Mouse (Mus musculus) CH12.LX (cell line): ENCODE results near the gene A930004D18Rik. TPM values are rescaled to one million over a fixed set of nuclear protein-coding genes. Genes with fewer than 3 reads are reported as not detected.
A peak's percentile ranks its signal among the peaks of the same experiment; 100 is the strongest.

Experiments
- DNase-seq: peaks from one replicate; pipeline ENCODE4 v3.0.0-alpha.2; 2013; ENCODE audit errors: extremely low read depth
- H3K27ac ChIP-seq: 2 replicates; pipeline ENCODE4 v1.5.1; 2012; ENCODE audit warnings: low read depth, mild to moderate bottlenecking, control low read depth, moderate library complexity; ENCODE audit not compliant: insufficient read depth
- H3K27me3 ChIP-seq: replicated peaks from 2 replicates; pipeline ENCODE3; 2012; ENCODE audit warnings: inconsistent platforms
- H3K36me3 ChIP-seq, 2 experiments: replicated peaks in 1 of 2; 2 replicates each; pipeline versions ENCODE3 to v1.6.1; 2012; ENCODE audit warnings: inconsistent platforms in 1 of 2, low read length in 1 of 2, mild to moderate bottlenecking in 1 of 2, mixed read lengths in 1 of 2, moderate library complexity in 1 of 2; ENCODE audit not compliant: control insufficient read depth in 1 of 2, insufficient read depth in 1 of 2
- H3K4me1 ChIP-seq, 2 experiments: 2 replicates each; pipeline ENCODE4 v1.6.1; 2012; ENCODE audit warnings: inconsistent platforms in 1 of 2, moderate library complexity in 1 of 2; ENCODE audit not compliant: insufficient read depth in 2 of 2, control insufficient read depth in 1 of 2
- H3K4me2 ChIP-seq: 2 replicates; pipeline ENCODE4 v1.6.1; 2012; ENCODE audit warnings: low read depth, mild to moderate bottlenecking, control low read depth; ENCODE audit not compliant: poor library complexity, insufficient read depth, severe bottlenecking
- H3K4me3 ChIP-seq, 3 experiments: fragments of 150-350 bp in 1 of 3; sonication (generic) in 1 of 3; replicated peaks in 1 of 3; 2 replicates each; pipeline versions ENCODE3 to v1.5.1; 2011 to 2012; ENCODE audit warnings: low read depth in 2 of 3, low read length in 2 of 3, mild to moderate bottlenecking in 2 of 3, moderate library complexity in 2 of 3, control low read depth in 1 of 3, improper control_type of control experiment in 1 of 3, inconsistent platforms in 1 of 3, mixed read lengths in 1 of 3; ENCODE audit not compliant: poor library complexity in 1 of 3
- H3K79me2 ChIP-seq: replicated peaks from 2 replicates; pipeline ENCODE4 v1.6.1; 2012; ENCODE audit warnings: mild to moderate bottlenecking, moderate library complexity; ENCODE audit not compliant: control insufficient read depth, poor library complexity, insufficient read depth, severe bottlenecking; ENCODE audit errors: extremely low read depth
- H3K9ac ChIP-seq: 2 replicates; pipeline ENCODE4 v1.6.1; 2012; ENCODE audit warnings: low read depth, mild to moderate bottlenecking, control low read depth, moderate library complexity; ENCODE audit not compliant: insufficient read depth
- H3K9me3 ChIP-seq: replicated peaks from 2 replicates; pipeline ENCODE3; 2012; ENCODE audit warnings: low read length, inconsistent platforms, mixed read lengths
- BHLHE40 ChIP-seq: IDR thresholded peaks from 2 replicates; pipeline ENCODE4 v1.6.1; 2011; ENCODE audit warnings: mild to moderate bottlenecking, low read depth, low read length, improper control_type of control experiment
- CHD1 ChIP-seq: IDR thresholded peaks from 2 replicates; pipeline ENCODE4 v1.6.1; 2012; ENCODE audit warnings: low read depth, low read length, improper control_type of control experiment, inconsistent platforms
- CHD2 ChIP-seq: IDR thresholded peaks from 2 replicates; pipeline ENCODE4 v1.6.1; 2011; ENCODE audit warnings: low read length, improper control_type of control experiment
- CTCF ChIP-seq, 2 experiments: IDR thresholded peaks in 1 of 2; conservative IDR thresholded peaks in 1 of 2; 2 replicates each; pipeline ENCODE4 v1.5.1; 2011 to 2012; ENCODE audit warnings: low read depth in 2 of 2, low read length in 2 of 2, improper control_type of control experiment in 1 of 2, inconsistent platforms in 1 of 2, mild to moderate bottlenecking in 1 of 2, moderate library complexity in 1 of 2
- E2F4 ChIP-seq: IDR thresholded peaks from 2 replicates; pipeline ENCODE4 v1.6.1; 2011; ENCODE audit warnings: low read depth, low read length, improper control_type of control experiment; ENCODE audit not compliant: insufficient replicate concordance
- ELF1 ChIP-seq: IDR thresholded peaks from 2 replicates; pipeline ENCODE4 v1.6.1; 2014; ENCODE audit warnings: low read depth, mild to moderate bottlenecking, inconsistent platforms, low read length, improper control_type of control experiment
- EP300 ChIP-seq: IDR thresholded peaks from 2 replicates; pipeline ENCODE4 v1.6.1; 2011; ENCODE audit warnings: low read length, improper control_type of control experiment
- ETS1 ChIP-seq: conservative IDR thresholded peaks from 2 replicates; pipeline ENCODE4 v1.6.1; 2012; ENCODE audit warnings: low read depth, mild to moderate bottlenecking, inconsistent platforms, low read length, improper control_type of control experiment, moderate library complexity
- GABPA ChIP-seq: IDR thresholded peaks from 2 replicates; pipeline ENCODE4 v1.6.1; 2012; ENCODE audit warnings: low read depth, low read length, improper control_type of control experiment, inconsistent platforms; ENCODE audit not compliant: insufficient replicate concordance
- HCFC1 ChIP-seq: IDR thresholded peaks from 2 replicates; pipeline ENCODE4 v1.6.1; 2012; ENCODE audit warnings: low read depth, mild to moderate bottlenecking, inconsistent platforms, low read length, improper control_type of control experiment
- IRF4 ChIP-seq: IDR thresholded peaks from 2 replicates; pipeline ENCODE4 v1.6.1; 2014; ENCODE audit warnings: low read depth, mild to moderate bottlenecking, inconsistent platforms, low read length, improper control_type of control experiment
- JUN ChIP-seq: IDR thresholded peaks from 2 replicates; pipeline ENCODE4 v1.6.1; 2011; ENCODE audit warnings: low read depth, mild to moderate bottlenecking, low read length, improper control_type of control experiment, moderate library complexity; ENCODE audit not compliant: insufficient read depth
- JUND ChIP-seq: conservative IDR thresholded peaks from 2 replicates; pipeline ENCODE4 v1.6.1; 2011; ENCODE audit warnings: low read depth, low read length, improper control_type of control experiment
- KAT2A ChIP-seq: IDR thresholded peaks from 2 replicates; pipeline ENCODE4 v1.6.1; 2012; ENCODE audit warnings: low read length, improper control_type of control experiment, inconsistent platforms; ENCODE audit not compliant: insufficient replicate concordance
- MAFK ChIP-seq: IDR thresholded peaks from 2 replicates; pipeline ENCODE4 v1.6.1; 2011; ENCODE audit warnings: low read length, improper control_type of control experiment; ENCODE audit not compliant: insufficient replicate concordance
- MAX ChIP-seq: IDR thresholded peaks from 2 replicates; pipeline ENCODE4 v1.6.1; 2011; ENCODE audit warnings: low read length, improper control_type of control experiment
- MAZ ChIP-seq: IDR thresholded peaks from 2 replicates; pipeline ENCODE4 v1.6.1; 2012; ENCODE audit warnings: low read depth, mild to moderate bottlenecking, inconsistent platforms, low read length, improper control_type of control experiment, moderate library complexity
- MEF2A ChIP-seq: IDR thresholded peaks from 2 replicates; pipeline ENCODE4 v1.6.1; 2014; ENCODE audit warnings: low read depth, mild to moderate bottlenecking, inconsistent platforms, low read length, improper control_type of control experiment, borderline replicate concordance
- MXI1 ChIP-seq: IDR thresholded peaks from 2 replicates; pipeline ENCODE4 v1.6.1; 2011; ENCODE audit warnings: mild to moderate bottlenecking, low read depth, low read length, improper control_type of control experiment
- MYC ChIP-seq: IDR thresholded peaks from 2 replicates; pipeline ENCODE4 v1.6.1; 2011; ENCODE audit warnings: low read depth, mild to moderate bottlenecking, improper control_type of control experiment, low read length
- NELFE ChIP-seq: IDR thresholded peaks from 2 replicates; pipeline ENCODE4 v1.6.1; 2011; ENCODE audit warnings: low read depth, low read length, improper control_type of control experiment
- NRF1 ChIP-seq: IDR thresholded peaks from 2 replicates; pipeline ENCODE4 v1.6.1; 2014; ENCODE audit warnings: low read depth, mild to moderate bottlenecking, inconsistent platforms, low read length, improper control_type of control experiment, moderate library complexity
- PAX5 ChIP-seq: IDR thresholded peaks from 2 replicates; pipeline ENCODE4 v1.6.1; 2012; ENCODE audit warnings: low read length, inconsistent platforms, mixed read lengths
- POLR2A ChIP-seq: IDR thresholded peaks from 2 replicates; pipeline ENCODE4 v1.6.1; 2011; ENCODE audit warnings: low read depth, mild to moderate bottlenecking, improper control_type of control experiment, low read length
- POLR2AphosphoS2 ChIP-seq: IDR thresholded peaks from 2 replicates; pipeline ENCODE4 v1.6.1; 2011; ENCODE audit warnings: low read depth, low read length, improper control_type of control experiment
- RAD21 ChIP-seq: IDR thresholded peaks from 2 replicates; pipeline ENCODE4 v1.6.1; 2011; ENCODE audit warnings: low read depth, mild to moderate bottlenecking, low read length, improper control_type of control experiment, moderate library complexity
- RCOR1 ChIP-seq: conservative IDR thresholded peaks from 2 replicates; pipeline ENCODE4 v1.6.1; 2012; ENCODE audit warnings: low read depth, mild to moderate bottlenecking, inconsistent platforms, low read length, improper control_type of control experiment
- SIN3A ChIP-seq: IDR thresholded peaks from 2 replicates; pipeline ENCODE4 v1.6.1; 2012; ENCODE audit warnings: low read length, improper control_type of control experiment, inconsistent platforms
- SMC3 ChIP-seq: IDR thresholded peaks from 2 replicates; pipeline ENCODE4 v1.6.1; 2011; ENCODE audit warnings: low read depth, low read length, improper control_type of control experiment
- TBP ChIP-seq: conservative IDR thresholded peaks from 2 replicates; pipeline ENCODE4 v1.6.1; 2011; ENCODE audit warnings: low read depth, low read length, improper control_type of control experiment
- TCF12 ChIP-seq: IDR thresholded peaks from 2 replicates; pipeline ENCODE4 v1.6.1; 2014; ENCODE audit warnings: low read depth, mild to moderate bottlenecking, inconsistent platforms, low read length, improper control_type of control experiment
- UBTF ChIP-seq: IDR thresholded peaks from 2 replicates; pipeline ENCODE4 v1.6.1; 2012; ENCODE audit warnings: low read depth, mild to moderate bottlenecking, inconsistent platforms, low read length, improper control_type of control experiment, moderate library complexity
- USF1 ChIP-seq: IDR thresholded peaks from 2 replicates; pipeline ENCODE4 v1.6.1; 2014; ENCODE audit warnings: low read depth, mild to moderate bottlenecking, inconsistent platforms, low read length, improper control_type of control experiment
- USF2 ChIP-seq: conservative IDR thresholded peaks from 2 replicates; pipeline ENCODE4 v1.6.1; 2011; ENCODE audit warnings: low read depth, low read length, improper control_type of control experiment
- ZC3H11A ChIP-seq: IDR thresholded peaks from 2 replicates; pipeline ENCODE4 v1.6.1; 2012; ENCODE audit warnings: low read depth, mild to moderate bottlenecking, inconsistent platforms, low read length, improper control_type of control experiment
- ZKSCAN1 ChIP-seq: IDR thresholded peaks from 2 replicates; pipeline ENCODE4 v1.6.1; 2012; ENCODE audit warnings: low read depth, inconsistent platforms, low read length, improper control_type of control experiment, borderline replicate concordance
- ZMIZ1 ChIP-seq: IDR thresholded peaks from 2 replicates; pipeline ENCODE4 v1.6.1; 2012; ENCODE audit warnings: low read depth, mild to moderate bottlenecking, inconsistent platforms, low read length, improper control_type of control experiment
- ZNF384 ChIP-seq: IDR thresholded peaks from 2 replicates; pipeline ENCODE4 v1.6.1; 2012; ENCODE audit warnings: low read depth, low read length, improper control_type of control experiment, inconsistent platforms
- dilution Hi-C: fragments of 300-500 bp; cut with MboI; formaldehyde crosslinking; loops from 2 replicates; pipeline ENCODE4 v1.14.3; 2020; ENCODE audit warnings: low sequenced_read_pairs; ENCODE audit not compliant: extremely low pct_unique_long_range_greater_than_20kb, extremely low pct_ligation_motif_present
- in situ Hi-C: fragments of 300-500 bp; cut with MboI; formaldehyde crosslinking; loops from 3 replicates; pipeline ENCODE4 v1.14.3; 2019; ENCODE audit warnings: low sequenced_read_pairs, low pct_ligation_motif_present, low pct_unique_long_range_greater_than_20kb, mixed read lengths
- polyA plus RNA-seq: library from polyadenylated mRNA; unstranded; fragments of >175 nt; gene quantifications from 2 replicates; pipeline ENCODE4 v1.2.1, GENCODE M21; 2012; ENCODE audit warnings: low read depth; ENCODE audit not compliant: insufficient read length
- total RNA-seq, 2 experiments: library from RNA; depleted of rRNA; stranded (reverse); fragments of 300-350 nt in 1 of 2; fragments of >200 nt in 1 of 2; gene quantifications; 2 replicates each; pipeline ENCODE4 v1.2.3; 2012 to 2014

A930004D18Rik gene
- total and polyA plus RNA-seq, 3 experiments: 0.15 to 1.7 (median 0.72) TPM

DNA sequence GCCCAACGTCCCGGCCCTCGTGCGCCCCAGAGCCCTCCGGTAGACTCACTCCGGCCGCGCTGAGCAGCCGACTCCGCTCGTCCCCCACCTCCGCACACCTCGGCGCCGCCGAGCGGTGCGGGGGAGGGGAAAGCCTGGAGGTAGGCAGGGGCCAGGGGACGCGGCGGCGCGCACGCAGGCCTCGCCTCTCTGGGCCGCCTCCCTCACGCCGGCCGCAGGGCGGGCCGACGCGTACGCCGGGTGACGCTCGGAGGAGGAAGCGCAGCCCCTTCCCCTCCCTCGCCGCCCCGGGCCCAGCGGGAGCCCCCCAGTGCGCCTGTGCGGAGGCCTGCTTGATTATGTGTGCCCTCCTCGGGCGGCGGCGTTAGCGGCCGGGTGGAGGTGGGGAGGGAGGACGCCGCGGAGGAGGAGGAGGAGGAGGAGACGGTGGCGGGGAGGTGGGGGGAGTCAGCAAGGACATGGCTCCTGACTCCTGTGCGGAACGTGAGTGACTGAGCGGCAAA is 26.9 kb upstream of the A930004D18Rik start:
- TF ChIP-seq EP300: no peak
- TF ChIP-seq CHD1: peak; percentile 25; the same call in 1 of the 2 replicates
- TF ChIP-seq CHD2: peak; percentile 81; the same call in 1 of the 2 replicates
- 0 out of 2 replicates have a peak, but pooled peaks have one; percentile 20 for TF ChIP-seq KAT2A
- no peak for TF ChIP-seq ZC3H11A
- no peak for TF ChIP-seq SMC3
- TF ChIP-seq ETS1: 0 out of 2 replicates have a peak, but pooled peaks have one; percentile 16
- TF ChIP-seq NRF1: peak; percentile 84
- peak; percentile 90 for TF ChIP-seq TCF12
- no peak for TF ChIP-seq ZNF384
- no peak for TF ChIP-seq MYC
- no peak for TF ChIP-seq JUND
- peak; percentile 91 for TF ChIP-seq POLR2A
- TF ChIP-seq ZKSCAN1: no peak
- peak; percentile 67 for TF ChIP-seq MXI1
- no peak; the same call in 1 of the 2 replicates for TF ChIP-seq MAX
- TF ChIP-seq MAFK: no peak
- TF ChIP-seq UBTF: peak; percentile 94
- no peak for TF ChIP-seq USF2
- peak; percentile 79 for TF ChIP-seq NELFE
- TF ChIP-seq ELF1: peak; percentile 87
- no peak for TF ChIP-seq E2F4
- TF ChIP-seq BHLHE40: peak; percentile 64
- TF ChIP-seq RAD21: no peak
- no peak for TF ChIP-seq JUN
- TF ChIP-seq MAZ: peak; percentile 88
- TF ChIP-seq SIN3A: no peak; the same call in 1 of the 2 replicates
- TF ChIP-seq RCOR1: no peak
- no peak for TF ChIP-seq TBP
- no peak for TF ChIP-seq CTCF (conservative IDR thresholded peaks at IDR 0.05 in 1 of 2, IDR thresholded peaks at IDR 0.05 in 1 of 2; ENCODE audit: low read depth in 2 of 2, low read length in 2 of 2)
- TF ChIP-seq ZMIZ1: peak; percentile 83; the same call in 1 of the 2 replicates
- TF ChIP-seq PAX5: no peak
- TF ChIP-seq USF1: no peak
- peak; percentile 57; the same call in 1 of the 2 replicates for TF ChIP-seq POLR2AphosphoS2
- no peak for TF ChIP-seq GABPA
- peak; percentile 56; the same call in 1 of the 2 replicates for TF ChIP-seq MEF2A
- TF ChIP-seq IRF4: no peak
- peak; percentile 48 for TF ChIP-seq HCFC1
- dilution Hi-C loops: no loop called here
- no peaks in the 10 kb centered on the region for H3K27me3 ChIP-seq
- in situ Hi-C loops: no loop called here
- H3K27ac ChIP-seq: peak overlapping the region; percentile 95
- H3K9me3 ChIP-seq: no peaks in the 10 kb centered on the region
- peak overlapping the region; percentile 76 to 98 (median 82) for H3K4me3 ChIP-seq
- peak; percentile 87 for DNase-seq
- H3K79me2 ChIP-seq: peaks cover 34% of the 10 kb centered on the region
- 0 out of 2 replicates have a peak overlapping the region, but pooled peaks have one; percentile 37 for H3K4me2 ChIP-seq
- peaks cover 4 to 22% of the 10 kb centered on the region in 2 experiments for H3K36me3 ChIP-seq
- H3K9ac ChIP-seq: peak overlapping the region; percentile 99
- H3K4me1 ChIP-seq: peaks cover 0 to 30% of the 10 kb centered on the region in 2 experiments; a peak in 2 of 4 replicates
